Mouse (Mus musculus) frontal cortex, adult (tissue): ENCODE data around the gene Nfkbid.

Experiments
- ATAC-seq: cut with Nextera tagmentation; 2 replicates; pipeline ENCODE4 v1.9.2; 2017; ENCODE audit warnings: mild to moderate bottlenecking, moderate library complexity, mixed read lengths; ENCODE audit not compliant: low TSS enrichment

Nfkbid gene

GRCm38 (mm10) chr7:30421175-30421889, at the start of gene Nfkbid:
Gene Nfkbid, plus strand, starts transcription at chr7:30421732.
- ATAC-seq, result no peak

GRCm38 (mm10) chr7:30373501-30373962, 48.0 kb upstream of the Nfkbid start:
- peak; percentile 99 for ATAC-seq

DNA sequence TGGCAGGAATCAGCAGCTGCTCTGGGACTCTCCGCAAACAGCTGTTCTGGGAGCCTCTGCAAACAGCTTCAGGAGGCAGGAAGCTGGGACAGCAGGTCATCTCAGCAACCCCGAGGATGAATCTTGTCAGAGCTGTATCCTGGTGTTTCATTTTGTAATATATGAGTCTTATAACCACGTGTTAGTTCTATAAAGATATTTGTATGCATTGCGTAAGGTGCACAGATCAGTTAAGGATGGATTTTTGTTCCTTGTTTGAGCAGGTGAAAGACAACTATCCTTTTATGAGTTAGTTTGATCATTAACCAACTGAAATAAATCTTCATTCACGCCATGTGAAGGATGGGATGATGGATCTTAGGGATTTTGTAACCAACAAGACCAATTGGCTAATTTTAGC, 41.5 kb upstream of the Nfkbid start:
- ATAC-seq, result no peak

- no peak for ATAC-seq
Measured at GRCm38 (mm10) chr7:30384106-30384505, 37.4 kb upstream of the Nfkbid start.

DNA sequence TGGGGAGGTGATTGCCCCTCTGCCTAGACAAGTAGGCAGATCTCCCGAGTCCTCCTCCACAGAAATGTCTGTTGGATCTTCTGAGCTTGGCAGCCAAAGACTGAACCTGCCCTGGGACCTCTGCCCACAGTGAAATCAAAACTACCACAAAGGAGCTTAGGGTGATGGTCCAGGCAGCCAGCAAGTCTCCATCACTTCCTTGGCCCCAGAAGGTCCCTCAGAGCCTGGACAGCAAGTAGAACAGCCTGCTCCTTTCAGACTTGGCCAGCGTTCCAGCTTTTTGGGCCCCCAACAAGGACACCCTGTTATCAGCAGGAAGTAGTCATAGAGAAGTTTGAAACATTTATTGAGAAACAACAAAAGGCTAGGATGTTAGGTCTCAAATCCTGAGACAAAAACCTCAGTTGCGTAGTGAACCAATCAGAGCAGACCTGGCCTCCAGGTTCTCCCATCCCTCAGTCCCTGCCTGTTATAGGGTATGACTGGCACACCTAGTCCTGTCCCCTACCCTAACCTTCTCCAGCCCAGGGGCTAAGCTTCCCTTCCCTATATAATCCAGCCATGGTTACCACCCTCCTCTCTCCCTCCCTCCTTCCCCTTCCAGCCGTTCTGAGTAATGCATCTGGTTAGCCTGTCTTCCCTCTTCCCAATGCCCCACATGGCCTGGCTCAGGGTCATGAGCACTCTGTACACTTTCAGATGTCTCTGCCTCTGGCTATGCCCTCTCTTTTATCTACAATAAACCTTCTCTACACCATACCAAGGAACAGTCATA, 28.6 kb upstream of the Nfkbid start:
- no peak for ATAC-seq

GRCm38 (mm10) chr7:30393631-30394030, 27.9 kb upstream of the Nfkbid start:
- ATAC-seq, result no peak

GRCm38 (mm10) chr7:30394379-30394778, 27.2 kb upstream of the Nfkbid start:
- no peak for ATAC-seq

DNA sequence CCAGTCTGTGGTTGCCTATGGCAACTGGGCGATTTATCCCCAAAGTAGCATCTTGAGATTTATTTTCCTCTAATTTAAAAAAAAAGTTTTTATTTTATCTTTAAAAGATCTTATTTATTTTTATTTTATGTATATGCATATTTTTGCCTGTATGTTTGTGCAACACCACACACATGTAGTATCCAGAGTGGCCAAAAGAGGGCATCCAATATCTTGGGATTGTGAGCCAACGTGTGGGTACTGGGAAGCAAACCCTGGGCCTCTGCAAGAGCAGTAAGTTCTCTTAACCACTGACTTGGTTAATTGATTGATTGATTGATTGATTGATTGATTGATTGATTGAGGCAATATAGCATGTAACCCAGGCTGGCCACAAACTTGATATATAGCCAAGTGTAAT, 26.7 kb upstream of the Nfkbid start:
- no peak for ATAC-seq

DNA sequence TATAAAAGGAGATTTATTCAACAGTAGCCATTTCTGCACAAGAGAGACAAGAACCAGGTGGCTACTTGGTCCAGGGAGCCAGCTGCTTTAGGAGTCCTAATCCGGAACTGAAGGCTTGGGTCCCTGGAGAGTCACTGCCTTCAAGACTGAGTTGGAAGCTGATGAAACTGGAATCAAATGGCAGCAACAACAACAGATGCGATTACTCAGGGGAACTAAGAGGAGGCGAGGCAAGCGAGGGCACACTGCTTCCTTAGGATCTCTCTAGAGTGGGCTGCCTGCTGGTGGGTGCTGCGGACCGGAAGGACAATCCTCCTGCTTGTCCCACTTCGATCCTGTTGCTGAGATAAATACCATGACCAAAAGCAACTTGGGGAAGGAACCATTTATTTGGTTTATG, 21.9 kb upstream of the Nfkbid start:
- no peak for ATAC-seq

GRCm38 (mm10) chr7:30402343-30402742, 19.2 kb upstream of the Nfkbid start:
- no peak for ATAC-seq

GRCm38 (mm10) chr7:30408639-30409038, 12.9 kb upstream of the Nfkbid start:
- no peak for ATAC-seq

GRCm38 (mm10) chr7:30409789-30410188, 11.7 kb upstream of the Nfkbid start:
- ATAC-seq, result no peak

GRCm38 (mm10) chr7:30411023-30411422, 10.5 kb upstream of the Nfkbid start:
- no peak for ATAC-seq

GRCm38 (mm10) chr7:30412735-30413147, 8.8 kb upstream of the Nfkbid start:
- no peak for ATAC-seq

- no peak for ATAC-seq
Measured at GRCm38 (mm10) chr7:30413596-30413995, 7.9 kb upstream of the Nfkbid start, which contains the start of gene Tyrobp. Gene Tyrobp, plus strand, starts transcription at chr7:30413760.

DNA sequence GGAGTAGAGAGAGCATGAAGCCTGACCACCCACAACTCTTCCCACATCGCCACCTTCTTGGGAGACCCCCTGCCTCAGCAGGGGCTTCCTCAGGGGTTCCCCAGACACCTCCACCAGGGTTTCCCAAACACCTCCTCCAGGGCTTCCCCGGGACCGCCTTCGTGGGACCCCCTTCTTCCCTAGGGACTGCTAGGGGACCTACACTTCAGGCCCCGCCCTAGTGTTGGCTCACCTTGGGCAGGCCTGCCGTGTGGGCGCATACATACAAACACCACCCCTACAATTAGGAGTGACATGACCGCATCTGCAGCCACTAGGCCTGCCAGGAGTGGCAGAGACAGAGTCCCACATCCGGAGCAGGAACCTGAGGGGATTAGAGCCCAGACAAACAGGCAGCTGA, 3.7 kb upstream of the Nfkbid start:
- ATAC-seq, result no peak

- no peak for ATAC-seq
Measured at GRCm38 (mm10) chr7:30419561-30420499, 1.7 kb upstream of the Nfkbid start, which contains the start of gene Hcst. Gene Hcst, minus strand, starts transcription at chr7:30419854.

GRCm38 (mm10) chr7:30420673-30421072, 859 bp upstream of the Nfkbid start:
- ATAC-seq, result no peak

- ATAC-seq, result peak; percentile 75
Measured at GRCm38 (mm10) chr7:30421890-30422435, 431 bp downstream of the Nfkbid start.

DNA sequence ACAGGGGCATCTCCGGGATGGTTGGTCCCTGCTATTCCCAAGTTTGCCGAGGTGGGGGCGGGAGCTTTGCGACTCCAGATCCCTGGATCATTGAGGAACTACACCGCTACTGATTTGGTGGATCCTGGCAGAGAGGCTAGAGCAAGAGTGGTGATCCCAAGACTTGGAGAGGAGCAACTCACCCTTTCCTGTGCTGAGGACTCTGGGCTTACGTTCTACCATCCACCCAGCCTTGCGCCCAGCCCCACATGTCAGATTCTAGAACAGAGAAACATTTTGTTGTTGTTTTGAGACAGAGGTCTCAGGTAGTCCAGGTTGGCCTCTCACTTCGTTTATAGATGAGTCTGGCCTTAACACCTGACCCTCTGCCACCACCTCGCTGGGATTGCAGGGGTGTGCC, 1.0 kb downstream of the Nfkbid start:
- peak; percentile 51 for ATAC-seq

- peak; percentile 62 for ATAC-seq
Measured at GRCm38 (mm10) chr7:30423071-30423641, 1.6 kb downstream of the Nfkbid start.
